Mouse (Mus musculus): Measurements from ENCODE around the gene Il21.
A peak's percentile ranks its signal among the peaks of the same experiment; 100 is the strongest.

Gene Il21

GRCm38 (mm10) chr3:37232586-37233222, at the start of gene Il21:
Il21 (minus strand) TSS chr3:37232636.
- no peak for DNase-seq (ENCODE audit: low spot score in 2 of 2)

- DNase-seq (ENCODE audit: low spot score in 2 of 2) = no peak
Observed at GRCm38 (mm10) chr3:37280871-37281270, 48.4 kb upstream of the Il21 start.

- no peak for DNase-seq (ENCODE audit: low spot score in 2 of 2)
Observed at GRCm38 (mm10) chr3:37280221-37280620, 47.8 kb upstream of the Il21 start.

- DNase-seq (ENCODE audit: low spot score in 2 of 2) = no peak
Observed at GRCm38 (mm10) chr3:37274661-37275060, 42.2 kb upstream of the Il21 start.

- no peak for DNase-seq (ENCODE audit: low spot score in 2 of 2)
Observed at GRCm38 (mm10) chr3:37273092-37273491, 40.7 kb upstream of the Il21 start.

- DNase-seq (ENCODE audit: low spot score in 2 of 2) = peak; percentile 57 to 81
Observed at GRCm38 (mm10) chr3:37271209-37271608, 38.8 kb upstream of the Il21 start.

- DNase-seq (ENCODE audit: low spot score in 2 of 2) = no peak
Observed at GRCm38 (mm10) chr3:37269926-37270325, 37.5 kb upstream of the Il21 start.

- DNase-seq (ENCODE audit: low spot score in 2 of 2) = peak in 1 of 2 experiments; percentile 35
Observed at GRCm38 (mm10) chr3:37268338-37268737, 35.9 kb upstream of the Il21 start.

GRCm38 (mm10) chr3:37259331-37259999, 27.0 kb upstream of the Il21 start:
- peak; percentile 68 to 81 for DNase-seq (ENCODE audit: low spot score in 2 of 2)

GRCm38 (mm10) chr3:37257776-37258175, 25.3 kb upstream of the Il21 start:
- DNase-seq (ENCODE audit: low spot score in 2 of 2) = no peak

GRCm38 (mm10) chr3:37250967-37251366, 18.5 kb upstream of the Il21 start:
- no peak for DNase-seq (ENCODE audit: low spot score in 2 of 2)

- DNase-seq (ENCODE audit: low spot score in 2 of 2) = no peak
Observed at GRCm38 (mm10) chr3:37235025-37235424, 2.6 kb upstream of the Il21 start.

- no peak for DNase-seq (ENCODE audit: low spot score in 2 of 2)
Observed at GRCm38 (mm10) chr3:37231153-37231552, 1.3 kb downstream of the Il21 start.

GRCm38 (mm10) chr3:37229082-37229829, 3.2 kb downstream of the Il21 start:
- no peak for DNase-seq (ENCODE audit: low spot score in 2 of 2)

- no peak for DNase-seq (ENCODE audit: low spot score in 2 of 2)
Observed at GRCm38 (mm10) chr3:37225124-37225523, 7.3 kb downstream of the Il21 start.

GRCm38 (mm10) chr3:37219071-37219470, 13.4 kb downstream of the Il21 start:
- DNase-seq (ENCODE audit: low spot score in 2 of 2) = peak; percentile 50 to 76

- no peak for DNase-seq (ENCODE audit: low spot score in 2 of 2)
Observed at GRCm38 (mm10) chr3:37205226-37205800, 27.1 kb downstream of the Il21 start.

- DNase-seq (ENCODE audit: low spot score in 2 of 2) = peak in 1 of 2 experiments; percentile 5
Observed at GRCm38 (mm10) chr3:37204556-37204955, 27.9 kb downstream of the Il21 start.

- DNase-seq (ENCODE audit: low spot score in 2 of 2) = peak; percentile 79 to 87
Observed at GRCm38 (mm10) chr3:37203984-37204428, 28.4 kb downstream of the Il21 start.

- no peak for DNase-seq (ENCODE audit: low spot score in 2 of 2)
Observed at GRCm38 (mm10) chr3:37202856-37203255, 29.6 kb downstream of the Il21 start.

- no peak for DNase-seq (ENCODE audit: low spot score in 2 of 2)
Observed at GRCm38 (mm10) chr3:37201122-37201916, 31.1 kb downstream of the Il21 start.

Data from frontal cortex, postnatal 36 days (tissue).